Mouse (Mus musculus) heart, embryonic 16.5 days (tissue): Measurements from ENCODE around the gene Pglyrp4. TPM values are rescaled to one million over a fixed set of nuclear protein-coding genes. Genes with fewer than 3 reads are reported as not detected.

Experiments used
- ATAC-seq: fragments of 200-750 bp; cut with Nextera tagmentation; replicated peaks from 2 replicates; pipeline ENCODE4 v1.8.0; 2017; ENCODE audit warnings: moderate number of reproducible peaks; ENCODE audit not compliant: insufficient read depth, low FRiP score; ENCODE audit errors: extremely low read depth
- H3K27ac ChIP-seq: fragments of 300-500 bp; sonication (generic); 2 replicates; pipeline ENCODE4 v1.5.1; 2014; ENCODE audit warnings: mild to moderate bottlenecking, low read length, control low read depth, moderate library complexity
- H3K27me3 ChIP-seq: fragments of 300-500 bp; sonication (generic); 2 replicates; pipeline ENCODE4 v1.6.1; 2014; ENCODE audit warnings: low read length, mixed read lengths; ENCODE audit not compliant: control insufficient read depth, insufficient read depth
- H3K36me3 ChIP-seq: fragments of 300-500 bp; sonication (generic); 2 replicates; pipeline ENCODE4 v1.6.1; 2014; ENCODE audit not compliant: control insufficient read depth, insufficient read depth
- H3K4me1 ChIP-seq: fragments of 300-500 bp; sonication (generic); 2 replicates; pipeline ENCODE4 v1.6.1; 2014; ENCODE audit warnings: low read length, mixed read lengths; ENCODE audit not compliant: control insufficient read depth, insufficient read depth
- H3K4me2 ChIP-seq: fragments of 300-500 bp; sonication (generic); 2 replicates; pipeline ENCODE4 v1.6.1; 2014; ENCODE audit warnings: low read depth, mild to moderate bottlenecking, control low read depth, low read length
- H3K4me3 ChIP-seq: fragments of 300-500 bp; sonication (generic); 2 replicates; pipeline ENCODE4 v1.5.1; 2014; ENCODE audit warnings: mild to moderate bottlenecking, control low read depth, low read length
- H3K9ac ChIP-seq: fragments of 300-500 bp; sonication (generic); 2 replicates; pipeline ENCODE4 v1.6.1; 2014; ENCODE audit warnings: low read length, control low read depth
- H3K9me3 ChIP-seq: fragments of 300-500 bp; sonication (generic); replicated peaks from 2 replicates; pipeline ENCODE4 v1.6.1; 2016; ENCODE audit warnings: low read length; ENCODE audit not compliant: control insufficient read depth
- WGBS: fragments of 180-500 bp; shearing (Covaris S2); extraction: QIAGEN DNeasy Blood & Tissue Kit; methylation state at CpG from one replicate; pipeline ENCODE4 v1.1.7; 2014; 5-methylcytosine and 5-hydroxymethylcytosine counted together
- polyA plus RNA-seq: library from polyadenylated mRNA; unstranded; fragments of >200 nt; fragmentation: Nextera tagmentation; extraction: Ambion mirVana; gene quantifications from 2 replicates; pipeline ENCODE4 v1.2.1, GENCODE M21; 2015

The Pglyrp4 gene
- polyA plus RNA-seq: not detected in 2 replicates

DNA sequence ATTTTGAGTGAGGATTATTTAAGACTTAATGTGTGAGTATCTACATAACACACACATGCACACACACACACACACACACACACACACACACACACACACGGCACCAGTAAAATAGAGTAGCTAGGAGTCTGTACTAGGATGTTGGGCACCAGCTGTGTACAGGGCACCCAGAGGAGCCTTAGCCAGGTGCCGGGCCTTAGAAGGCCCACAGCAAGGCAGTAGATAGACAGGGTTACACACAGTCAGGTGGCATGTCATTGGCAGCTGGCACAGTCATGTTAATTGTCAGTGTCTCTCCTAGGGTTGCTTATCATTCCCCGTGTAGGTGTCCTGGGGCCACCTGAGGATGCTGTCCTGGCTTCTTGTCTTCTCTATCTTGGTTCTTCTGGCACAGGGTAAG is at the start of gene Pglyrp4:
TSS of gene Pglyrp4 (plus strand) at position 301 of the 400 bp plus-strand sequence.
- no peak within 1 kb of the TSS for H3K9ac ChIP-seq
- H3K27me3 ChIP-seq: no peaks in the 10 kb centered on the region
- 75% methylated on average over 3 of the region's 3 CpGs for WGBS
- no peaks in the 10 kb centered on the region for H3K4me1 ChIP-seq
- no peaks in the 10 kb centered on the region for H3K9me3 ChIP-seq
- H3K4me3 ChIP-seq: no peak within 1 kb of the TSS
- H3K27ac ChIP-seq: no peak within 1 kb of the TSS
- H3K4me2 ChIP-seq: no peak within 1 kb of the TSS
- ATAC-seq: no peak
- no peaks in the 10 kb centered on the region for H3K36me3 ChIP-seq

DNA sequence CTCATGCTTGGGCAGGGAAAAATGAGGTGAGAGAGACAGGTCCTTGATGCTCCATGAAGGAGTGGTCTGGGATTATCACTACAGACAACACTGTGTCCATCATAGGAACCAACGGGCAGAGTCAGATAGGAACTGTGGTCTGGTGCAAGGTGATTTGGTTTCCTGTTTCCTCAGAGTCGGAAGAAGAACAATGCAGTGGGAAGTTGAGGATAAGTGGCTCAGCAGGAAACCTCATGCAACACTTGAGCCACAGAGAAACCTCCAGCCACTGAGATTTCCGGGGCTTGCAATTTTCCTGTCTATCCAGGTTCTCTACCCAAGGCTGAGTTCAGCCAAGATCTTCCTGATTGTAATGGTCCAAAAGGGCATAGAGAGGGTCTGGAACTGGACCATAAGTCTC is 48.0 kb upstream of the Pglyrp4 start:
- 43% methylated on average over 3 of the region's 3 CpGs for WGBS
- Histone ChIP-seq H3K36me3 (no peaks in the 10 kb centered on the region), H3K27me3 (no peaks in the 10 kb centered on the region)

GRCm38 (mm10) chr3:90683929-90684328 is 42.8 kb upstream of the Pglyrp4 start:
- Histone ChIP-seq H3K9ac (no peak overlapping the region), H3K4me2 (no peak overlapping the region), H3K4me3 (no peak overlapping the region), H3K9me3 (no peaks in the 10 kb centered on the region), H3K27me3 (no peaks in the 10 kb centered on the region), H3K36me3 (no peaks in the 10 kb centered on the region), H3K4me1 (no peaks in the 10 kb centered on the region), H3K27ac (no peak overlapping the region)
- no peak for ATAC-seq
- WGBS: 86% methylated on average over 3 of the region's 3 CpGs

More for the DNA sequence above, 48.0 kb upstream of the Pglyrp4 start:
- Histone ChIP-seq H3K9ac (no peak overlapping the region), H3K4me3 (no peak overlapping the region), H3K4me2 (no peak overlapping the region), H3K27ac (no peak overlapping the region), H3K9me3 (no peaks in the 10 kb centered on the region), H3K4me1 (no peaks in the 10 kb centered on the region)
- ATAC-seq: no peak

DNA sequence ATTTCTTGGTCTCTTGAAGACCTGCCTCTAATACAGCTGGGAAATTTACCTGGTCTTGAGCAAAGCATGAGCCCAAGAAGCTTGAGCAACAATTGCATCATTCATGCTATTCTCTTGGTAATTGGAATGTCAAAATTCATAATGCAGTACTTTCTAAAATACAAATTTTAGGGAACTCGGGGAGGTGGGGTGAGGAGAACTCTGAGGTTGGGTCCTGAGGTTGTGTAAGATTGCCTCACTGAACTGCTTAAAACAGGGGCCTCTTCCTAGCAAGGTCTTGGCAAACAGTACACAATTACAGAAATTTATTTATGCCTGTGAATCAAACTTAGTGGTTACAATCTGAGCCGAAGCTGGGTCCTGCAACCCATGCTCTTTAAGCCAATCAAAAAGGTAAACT is 39.9 kb upstream of the Pglyrp4 start:
- WGBS: 68% methylated on average over 2 of the region's 2 CpGs
- no peak overlapping the region for H3K27ac ChIP-seq
- H3K4me1 ChIP-seq: no peaks in the 10 kb centered on the region
- no peaks in the 10 kb centered on the region for H3K9me3 ChIP-seq
- H3K4me3 ChIP-seq: no peak overlapping the region
- H3K4me2 ChIP-seq: no peak overlapping the region
- ATAC-seq: no peak
- H3K36me3 ChIP-seq: no peaks in the 10 kb centered on the region
- H3K27me3 ChIP-seq: no peaks in the 10 kb centered on the region
- H3K9ac ChIP-seq: no peak overlapping the region

DNA sequence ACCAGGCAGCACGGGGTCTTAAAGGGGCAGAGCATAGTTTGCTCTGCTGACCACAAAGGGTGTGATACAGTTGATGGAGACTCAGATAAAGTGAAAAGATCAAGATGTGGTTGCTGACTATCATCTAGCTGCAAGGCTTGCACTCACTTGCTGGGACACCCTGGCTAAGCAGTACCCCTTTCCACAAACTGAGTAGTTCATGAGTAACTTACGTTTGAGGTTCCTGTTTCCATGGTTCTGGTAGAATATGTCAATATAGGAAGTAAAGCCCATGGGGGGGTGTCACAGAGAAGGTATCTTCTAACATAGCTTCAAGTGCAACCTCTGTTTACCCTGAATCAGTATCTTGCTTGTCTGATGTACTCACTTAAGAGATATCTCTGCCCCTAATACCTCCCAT is 33.2 kb upstream of the Pglyrp4 start:
- no peak overlapping the region for H3K27ac ChIP-seq
- no peaks in the 10 kb centered on the region for H3K27me3 ChIP-seq
- H3K4me2 ChIP-seq: no peak overlapping the region
- H3K9ac ChIP-seq: no peak overlapping the region
- no peaks in the 10 kb centered on the region for H3K4me1 ChIP-seq
- H3K36me3 ChIP-seq: no peaks in the 10 kb centered on the region
- no peaks in the 10 kb centered on the region for H3K9me3 ChIP-seq
- WGBS: 60% methylated on average over 2 of the region's 2 CpGs
- ATAC-seq: no peak
- H3K4me3 ChIP-seq: no peak overlapping the region

- no peak within 1 kb of the TSS for H3K9ac ChIP-seq
- H3K9me3 ChIP-seq: no peaks in the 10 kb centered on the region
- H3K4me2 ChIP-seq: no peak within 1 kb of the TSS
- H3K27ac ChIP-seq: no peak within 1 kb of the TSS
- H3K4me1 ChIP-seq: no peaks in the 10 kb centered on the region
- no peak within 1 kb of the TSS for H3K4me3 ChIP-seq
- no peaks in the 10 kb centered on the region for H3K36me3 ChIP-seq
- WGBS: 50% methylated on average over 3 of the region's 3 CpGs
- ATAC-seq: no peak
- no peaks in the 10 kb centered on the region for H3K27me3 ChIP-seq
These were observed 31.1 kb upstream of the Pglyrp4 start, which contains the start of gene S100a9 for GRCm38 (mm10) chr3:90695613-90696012. TSS of gene S100a9 (minus strand) at chr3:90695721.

DNA sequence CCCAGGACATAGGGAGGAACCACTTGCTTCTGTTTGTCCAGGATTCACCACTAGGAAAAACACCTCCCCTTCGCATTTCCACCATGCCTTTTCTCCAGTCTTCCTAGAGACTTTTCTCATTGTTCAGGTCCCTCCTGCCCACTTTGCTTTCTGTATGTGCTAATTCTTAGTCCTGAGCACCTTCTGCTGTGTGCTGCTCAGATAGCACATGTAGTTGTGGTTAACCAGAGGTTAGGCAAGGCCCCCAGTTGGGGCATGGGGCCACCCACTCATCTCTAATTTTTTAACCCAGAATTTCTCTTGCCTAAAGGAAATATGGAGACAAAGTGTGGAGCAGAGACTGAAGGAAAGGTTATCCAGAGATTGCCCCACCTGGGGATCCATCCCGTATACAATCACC is 24.5 kb upstream of the Pglyrp4 start:
- Histone ChIP-seq H3K9ac (no peak overlapping the region), H3K27me3 (no peaks in the 10 kb centered on the region), H3K4me2 (no peak overlapping the region), H3K4me1 (no peaks in the 10 kb centered on the region), H3K36me3 (no peaks in the 10 kb centered on the region), H3K27ac (no peak overlapping the region), H3K9me3 (no peaks in the 10 kb centered on the region; the same call in 1 of the 2 replicates), H3K4me3 (no peak overlapping the region)
- 73% methylated on average over 2 of the region's 2 CpGs for WGBS
- ATAC-seq: no peak

- no peak overlapping the region for H3K9ac ChIP-seq
- no peak for ATAC-seq
- H3K27ac ChIP-seq: no peak overlapping the region
- H3K4me2 ChIP-seq: no peak overlapping the region
- no peaks in the 10 kb centered on the region for H3K4me1 ChIP-seq
- H3K4me3 ChIP-seq: no peak overlapping the region
- H3K27me3 ChIP-seq: no peaks in the 10 kb centered on the region
- H3K9me3 ChIP-seq: no peaks in the 10 kb centered on the region; the same call in 1 of the 2 replicates
- 21% methylated on average over 4 of the region's 4 CpGs for WGBS
- H3K36me3 ChIP-seq: no peaks in the 10 kb centered on the region
These were observed 18.0 kb upstream of the Pglyrp4 start for GRCm38 (mm10) chr3:90708523-90709202.

DNA sequence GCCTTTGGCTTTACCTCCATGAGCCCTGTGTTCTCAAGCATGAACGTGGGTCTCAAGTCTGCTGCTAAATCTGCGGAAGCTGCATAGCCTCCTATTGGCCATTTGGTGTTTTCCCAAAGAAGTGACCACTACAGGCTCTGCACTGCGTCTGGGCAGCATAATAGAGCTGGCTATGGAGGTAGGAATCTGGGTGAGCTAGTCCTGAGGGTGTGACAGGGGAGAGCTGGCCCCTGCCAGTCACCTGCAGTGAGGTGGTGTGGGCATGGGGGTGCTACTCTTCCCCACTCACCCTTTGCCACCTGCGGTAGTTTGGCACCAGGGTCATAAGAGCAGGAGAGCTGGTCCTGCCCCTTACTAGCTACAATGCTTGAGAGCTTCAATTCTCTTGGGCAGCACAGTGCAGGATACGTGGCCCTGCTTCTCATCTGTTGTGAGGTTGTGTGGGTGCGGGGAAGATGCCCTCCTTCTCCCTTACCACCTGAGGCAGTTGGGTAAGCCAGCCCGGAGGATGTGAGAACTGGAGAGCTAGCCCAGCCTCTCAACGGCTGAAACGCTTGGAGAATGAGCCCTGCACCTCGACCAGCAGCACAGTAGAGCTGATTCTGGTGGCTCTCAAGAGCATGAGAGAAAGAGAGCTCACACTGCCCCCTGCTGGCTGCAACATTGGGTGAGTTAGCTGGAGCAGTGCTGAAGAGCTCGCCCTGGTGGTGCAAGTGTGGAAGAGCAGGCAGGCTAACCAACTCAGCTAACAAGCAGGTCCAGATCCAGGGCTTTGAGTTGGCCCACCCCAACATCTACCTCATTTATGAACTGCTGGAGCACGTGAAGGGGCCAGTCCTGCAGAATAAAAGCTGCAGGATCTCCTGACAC is 16.9 kb upstream of the Pglyrp4 start:
- WGBS: 42% methylated on average over 12 of the region's 12 CpGs

More for the DNA sequence above, 16.9 kb upstream of the Pglyrp4 start:
- Histone ChIP-seq H3K27ac (no peak overlapping the region), H3K9me3 (no peaks in the 10 kb centered on the region; the same call in 1 of the 2 replicates), H3K36me3 (no peaks in the 10 kb centered on the region), H3K9ac (no peak overlapping the region), H3K4me1 (no peaks in the 10 kb centered on the region), H3K4me3 (no peak overlapping the region), H3K4me2 (no peak overlapping the region), H3K27me3 (no peaks in the 10 kb centered on the region)
- no peak for ATAC-seq
